Mouse (Mus musculus) hindbrain, embryonic 10.5 days (tissue): ENCODE measurements around the gene Cd82. TPM values are rescaled to one million over a fixed set of nuclear protein-coding genes. Genes with fewer than 3 reads are reported as not detected.

ENCODE experiments used
- DNase-seq: peaks from one replicate; pipeline ENCODE4 v3.0.0-alpha.2; 2017; ENCODE audit warnings: low spot score
- H3K27ac ChIP-seq: fragments of 300-500 bp; sonication (generic); 2 replicates; pipeline ENCODE4 v1.5.1; 2016; ENCODE audit warnings: mild to moderate bottlenecking, moderate library complexity
- H3K27me3 ChIP-seq: fragments of 300-500 bp; sonication (generic); 2 replicates; pipeline ENCODE4 v1.6.1; 2016; ENCODE audit warnings: mild to moderate bottlenecking; ENCODE audit not compliant: poor library complexity, insufficient read depth, severe bottlenecking
- H3K36me3 ChIP-seq: fragments of 300-500 bp; sonication (generic); 2 replicates; pipeline ENCODE4 v1.6.1; 2016; ENCODE audit warnings: mild to moderate bottlenecking, moderate library complexity
- H3K4me1 ChIP-seq: fragments of 300-500 bp; sonication (generic); replicated peaks from 2 replicates; pipeline ENCODE4 v1.6.1; 2016; ENCODE audit warnings: mild to moderate bottlenecking
- H3K4me3 ChIP-seq: fragments of 300-500 bp; sonication (generic); 2 replicates; pipeline ENCODE4 v1.5.1; 2016; ENCODE audit warnings: mild to moderate bottlenecking, moderate library complexity
- H3K9me3 ChIP-seq: fragments of 300-500 bp; sonication (generic); 2 replicates; pipeline ENCODE4 v1.6.1; 2016; ENCODE audit warnings: mild to moderate bottlenecking, moderate library complexity
- WGBS: fragments of 180-500 bp; shearing (Covaris S2); methylation state at CpG from one replicate; pipeline ENCODE4 v1.1.7; 2016; 5-methylcytosine and 5-hydroxymethylcytosine counted together
- polyA plus RNA-seq: library from polyadenylated mRNA; unstranded; fragments of >200 nt; fragmentation: Nextera tagmentation; extraction: Ambion mirVana; gene quantifications from 2 replicates; pipeline ENCODE4 v1.2.1, GENCODE M21; 2016

Cd82 gene
- polyA plus RNA-seq, 1 experiment from 2014 or later, result 10.3 TPM

DNA sequence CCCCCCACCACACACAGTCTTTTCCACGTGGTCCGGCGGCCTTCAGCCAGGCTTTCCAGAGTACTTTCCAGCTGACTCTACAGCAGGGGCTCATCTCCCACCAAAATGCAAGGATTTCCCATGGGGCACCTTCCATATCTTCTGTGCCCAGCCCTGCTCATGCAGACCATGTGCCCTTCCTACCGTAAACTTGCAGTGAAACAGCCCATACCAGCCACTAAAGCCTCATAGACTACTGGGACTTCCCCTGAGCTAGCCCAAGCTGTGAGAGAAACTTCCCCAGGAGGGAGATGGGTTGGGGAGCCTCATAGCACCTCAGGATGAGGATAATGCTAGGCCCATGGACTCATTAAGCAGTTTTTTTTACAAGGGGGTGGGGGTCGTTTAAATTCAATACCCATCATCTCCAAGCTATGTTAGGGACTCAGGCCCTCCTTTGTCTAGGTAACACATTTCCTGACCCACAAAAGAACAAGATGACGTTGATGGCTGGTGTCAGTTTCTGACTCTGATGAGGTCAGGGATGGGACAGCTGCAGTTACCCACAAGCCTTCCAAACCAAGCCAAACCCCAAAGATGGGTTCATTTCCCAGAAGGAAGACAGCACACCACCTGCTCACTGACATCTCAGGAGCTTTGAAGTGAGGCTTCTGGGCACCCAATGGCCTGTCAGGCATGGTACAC lies 2.0 kb downstream of the Cd82 start:
- peaks cover 61% of the 10 kb centered on the region for H3K27me3 ChIP-seq
- no peak overlapping the region for H3K27ac ChIP-seq
- no peak overlapping the region for H3K4me3 ChIP-seq
- WGBS, result 85% methylated on average over 6 of the region's 6 CpGs
- peaks cover 4% of the 10 kb centered on the region; the same call in 1 of the 2 replicates for H3K9me3 ChIP-seq
- no peak for DNase-seq
- peaks cover 46% of the 10 kb centered on the region for H3K4me1 ChIP-seq
- H3K36me3 ChIP-seq, result no peaks in the 10 kb centered on the region

GRCm38 (mm10) chr2:93459208-93459920 lies 3.6 kb downstream of the Cd82 start:
- no peak for DNase-seq
- peaks cover 56% of the 10 kb centered on the region for H3K27me3 ChIP-seq
- WGBS, result 76% methylated on average over 7 of the region's 7 CpGs

DNA sequence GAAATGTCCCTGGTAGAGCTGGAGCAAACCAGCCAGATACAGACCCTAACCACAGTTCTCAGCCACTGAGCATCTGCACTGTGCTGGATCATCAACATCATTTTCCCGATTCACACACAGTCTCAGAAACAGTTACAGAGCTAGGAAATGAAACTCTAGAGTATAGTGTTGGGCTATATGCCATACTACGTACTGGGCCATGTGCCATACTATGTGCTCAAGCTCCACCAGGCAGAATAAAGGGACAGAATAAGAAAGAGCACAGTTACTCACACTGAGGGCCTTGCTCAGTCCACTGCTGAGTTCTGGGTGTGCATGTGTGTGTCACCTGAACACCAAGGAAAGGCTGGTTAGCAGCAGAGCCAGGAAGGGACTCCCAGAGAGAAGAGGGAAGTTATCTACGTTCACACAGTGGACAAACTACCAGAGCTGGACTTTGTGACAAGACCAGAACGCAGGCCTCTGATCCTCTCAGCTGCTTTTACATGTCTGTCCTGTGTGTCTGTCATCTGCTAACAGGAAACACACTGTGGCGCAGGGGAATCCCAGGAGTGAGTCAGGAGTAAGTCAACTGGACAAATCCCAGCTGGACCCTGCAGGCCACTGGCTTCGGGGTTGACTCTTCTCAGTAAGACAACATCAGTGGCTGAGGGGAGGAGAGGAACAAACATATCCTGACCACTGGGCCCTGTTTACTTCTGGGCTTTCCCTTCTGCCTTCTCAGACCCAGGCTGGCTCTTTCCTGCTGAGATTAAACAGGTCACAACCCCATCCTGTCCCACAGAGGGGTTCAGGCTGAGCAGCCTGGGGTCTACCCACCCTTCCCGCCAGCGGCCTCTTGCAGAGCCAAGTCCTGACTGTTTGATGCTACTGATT lies 4.4 kb downstream of the Cd82 start:
- WGBS, result 69% methylated on average over 8 of the region's 8 CpGs
- Histone ChIP-seq H3K9me3 (peaks cover 4% of the 10 kb centered on the region; the same call in 1 of the 2 replicates), H3K27me3 (peaks cover 48% of the 10 kb centered on the region), H3K4me1 (peaks cover 53% of the 10 kb centered on the region), H3K27ac (no peak overlapping the region), H3K4me3 (no peak overlapping the region), H3K36me3 (no peaks in the 10 kb centered on the region)
- no peak for DNase-seq

More at GRCm38 (mm10) chr2:93459208-93459920, 3.6 kb downstream of the Cd82 start:
- Histone ChIP-seq H3K9me3 (peaks cover 4% of the 10 kb centered on the region; the same call in 1 of the 2 replicates), H3K27ac (no peak overlapping the region), H3K4me1 (peaks cover 52% of the 10 kb centered on the region), H3K36me3 (no peaks in the 10 kb centered on the region), H3K4me3 (no peak overlapping the region)

DNA sequence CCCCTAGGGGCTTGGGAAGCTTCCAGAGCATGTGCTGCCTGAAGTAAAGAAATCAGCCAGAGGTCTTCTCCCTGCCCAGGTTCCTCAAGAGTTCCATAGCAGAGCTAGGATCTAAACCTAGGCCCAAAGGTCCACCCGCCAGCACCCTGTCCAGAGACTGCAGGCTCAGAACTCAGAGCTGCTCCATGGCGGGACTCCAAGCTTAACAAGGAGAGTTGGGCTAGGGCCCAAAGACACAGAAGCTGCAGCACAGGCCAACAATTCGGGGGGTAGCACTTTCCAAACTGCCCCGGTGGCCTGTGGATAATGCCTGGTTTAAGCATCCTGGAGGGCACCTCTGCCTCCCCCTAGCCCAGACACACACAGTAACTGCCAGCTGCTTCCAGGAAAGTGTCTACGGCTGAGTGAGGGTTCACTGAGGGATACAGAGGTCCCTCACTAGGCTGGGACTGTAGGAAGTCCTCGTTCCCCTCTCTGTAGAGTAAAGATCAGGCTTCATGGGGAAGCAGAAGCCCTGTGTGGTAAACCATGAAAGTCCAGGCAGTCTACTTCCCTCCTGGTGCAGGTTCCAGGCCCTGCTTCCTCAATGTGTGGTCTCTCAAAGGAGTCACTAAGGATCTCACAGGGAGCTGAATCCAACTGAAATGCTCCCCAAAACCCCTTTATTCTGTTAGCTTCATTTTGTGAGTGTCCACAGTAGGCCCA lies 5.4 kb downstream of the Cd82 start:
- H3K4me1 ChIP-seq, result peaks cover 48% of the 10 kb centered on the region
- 85% methylated on average over 6 of the region's 6 CpGs for WGBS
- H3K36me3 ChIP-seq, result no peaks in the 10 kb centered on the region
- H3K27me3 ChIP-seq, result peaks cover 38% of the 10 kb centered on the region
- H3K9me3 ChIP-seq, result peaks cover 4% of the 10 kb centered on the region; the same call in 1 of the 2 replicates
- H3K27ac ChIP-seq, result 0 out of 2 replicates have a peak overlapping the region, but pooled peaks have one; percentile 8
- H3K4me3 ChIP-seq, result no peak overlapping the region
- no peak for DNase-seq

DNA sequence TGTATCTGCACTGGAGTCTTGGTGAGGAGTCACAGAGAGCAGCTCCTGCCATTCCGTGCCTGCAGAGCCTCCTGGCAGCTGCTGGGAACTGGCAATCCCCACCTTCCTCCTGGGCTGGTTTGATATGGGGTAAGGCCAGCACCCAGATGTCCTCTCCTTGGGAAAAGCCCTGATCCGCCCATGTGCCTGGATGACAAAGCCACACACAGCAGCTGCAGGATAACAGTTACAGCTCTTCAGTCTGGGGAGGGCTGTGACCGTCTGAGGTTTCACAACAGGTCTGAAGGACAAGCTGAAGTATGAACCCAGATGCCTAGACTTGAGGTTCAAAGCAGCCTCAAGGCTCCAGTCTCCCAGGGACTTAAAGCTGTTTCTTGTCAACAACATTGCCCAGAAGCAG lies 6.8 kb downstream of the Cd82 start:
- Histone ChIP-seq H3K27ac (no peak overlapping the region), H3K4me3 (no peak overlapping the region), H3K4me1 (peaks cover 45% of the 10 kb centered on the region), H3K9me3 (peaks cover 4% of the 10 kb centered on the region; the same call in 1 of the 2 replicates), H3K27me3 (peaks cover 24% of the 10 kb centered on the region), H3K36me3 (no peaks in the 10 kb centered on the region)
- no peak for DNase-seq
- 68% methylated on average over 3 of the region's 3 CpGs for WGBS

GRCm38 (mm10) chr2:93454817-93455591 lies 7.9 kb downstream of the Cd82 start:
- peaks cover 12% of the 10 kb centered on the region for H3K27me3 ChIP-seq
- no peaks in the 10 kb centered on the region for H3K9me3 ChIP-seq
- H3K27ac ChIP-seq, result no peak overlapping the region
- no peak overlapping the region for H3K4me3 ChIP-seq
- 88% methylated on average over 3 of the region's 3 CpGs for WGBS
- no peak for DNase-seq
- H3K36me3 ChIP-seq, result no peaks in the 10 kb centered on the region
- H3K4me1 ChIP-seq, result peaks cover 53% of the 10 kb centered on the region

GRCm38 (mm10) chr2:93454334-93454733 lies 8.6 kb downstream of the Cd82 start:
- Histone ChIP-seq H3K4me1 (peaks cover 57% of the 10 kb centered on the region), H3K4me3 (no peak overlapping the region), H3K36me3 (no peaks in the 10 kb centered on the region), H3K27ac (no peak overlapping the region), H3K27me3 (peaks cover 6% of the 10 kb centered on the region), H3K9me3 (no peaks in the 10 kb centered on the region)
- DNase-seq, result no peak
- WGBS, result 76% methylated on average over 10 of the region's 10 CpGs

DNA sequence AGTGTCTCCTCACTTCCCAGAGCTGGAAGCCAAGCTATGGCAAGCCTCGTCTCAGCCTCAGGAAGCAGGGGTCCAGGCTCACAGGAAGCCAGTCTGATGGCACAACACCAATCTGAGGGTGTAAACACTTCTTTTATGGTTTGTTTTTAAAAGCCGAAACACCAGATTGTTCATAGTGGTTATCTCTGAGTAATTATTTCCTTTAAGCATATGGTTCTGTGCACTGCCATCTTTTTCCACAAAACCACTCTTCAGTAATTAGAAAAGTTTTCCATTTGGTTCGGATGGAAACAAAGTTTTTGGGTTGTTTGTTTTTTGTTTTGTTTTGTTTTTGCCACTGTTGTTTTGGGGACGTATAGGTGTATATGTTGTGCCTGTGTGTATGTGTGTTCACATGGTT lies 9.9 kb downstream of the Cd82 start:
- WGBS, result 85% methylated on average over 4 of the region's 4 CpGs
- H3K36me3 ChIP-seq, result no peaks in the 10 kb centered on the region
- peaks cover 6% of the 10 kb centered on the region; the same call in 1 of the 2 replicates for H3K27me3 ChIP-seq
- H3K4me1 ChIP-seq, result peaks cover 56% of the 10 kb centered on the region
- no peak for DNase-seq
- no peaks in the 10 kb centered on the region for H3K9me3 ChIP-seq
- no peak overlapping the region for H3K4me3 ChIP-seq
- no peak overlapping the region for H3K27ac ChIP-seq

DNA sequence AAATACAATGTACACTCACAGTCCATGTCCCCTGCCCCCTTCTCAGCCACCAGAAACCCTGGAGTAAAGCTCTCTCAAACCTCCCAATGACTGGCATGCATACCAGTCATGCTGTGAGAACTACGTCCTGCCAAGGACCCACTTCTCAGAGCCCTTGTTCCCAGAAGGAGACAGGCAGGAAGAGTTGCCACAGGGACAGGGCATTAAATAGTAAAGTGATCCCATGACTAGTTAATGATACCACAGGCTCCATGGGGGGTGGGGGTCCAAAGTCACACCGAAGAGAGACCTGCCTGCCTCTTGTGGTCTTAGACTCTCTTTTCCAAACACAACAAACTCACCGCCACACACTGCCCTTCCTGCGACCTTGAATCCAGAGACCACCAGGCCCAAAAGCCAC lies 10.4 kb downstream of the Cd82 start:
- Histone ChIP-seq H3K4me1 (peaks cover 59% of the 10 kb centered on the region), H3K4me3 (no peak overlapping the region), H3K27ac (no peak overlapping the region), H3K9me3 (no peaks in the 10 kb centered on the region), H3K36me3 (no peaks in the 10 kb centered on the region), H3K27me3 (peaks cover 6% of the 10 kb centered on the region; the same call in 1 of the 2 replicates)
- DNase-seq, result no peak
- WGBS, result 79% methylated on average over 4 of the region's 4 CpGs

DNA sequence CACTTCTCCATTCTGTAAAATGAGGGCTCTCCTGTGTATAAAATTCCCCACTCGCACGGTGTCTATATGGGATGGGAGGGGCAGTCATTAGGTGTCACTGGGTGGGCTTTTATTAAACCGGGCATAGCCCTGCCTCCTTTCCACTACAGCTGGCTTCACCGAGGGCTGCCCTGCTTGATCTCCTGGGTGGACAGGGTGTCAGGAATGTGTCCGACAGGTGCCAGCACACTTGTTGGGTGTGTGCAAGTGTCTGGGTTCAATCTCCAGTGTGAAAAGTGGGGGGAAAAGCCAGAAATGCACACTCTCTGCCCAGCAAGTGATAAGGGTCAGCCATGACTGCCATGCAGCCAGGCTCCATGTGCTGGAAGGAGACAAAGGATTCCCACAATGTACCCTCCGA lies 10.9 kb downstream of the Cd82 start:
- H3K4me1 ChIP-seq, result peaks cover 59% of the 10 kb centered on the region
- WGBS, result 77% methylated on average over 6 of the region's 6 CpGs
- DNase-seq, result no peak
- 0 out of 2 replicates have a peak overlapping the region, but pooled peaks have one; percentile 53 for H3K27ac ChIP-seq
- H3K36me3 ChIP-seq, result no peaks in the 10 kb centered on the region
- no peaks in the 10 kb centered on the region for H3K9me3 ChIP-seq
- H3K4me3 ChIP-seq, result no peak overlapping the region
- H3K27me3 ChIP-seq, result peaks cover 6% of the 10 kb centered on the region; the same call in 1 of the 2 replicates

GRCm38 (mm10) chr2:93451219-93451938 lies 11.6 kb downstream of the Cd82 start:
- no peaks in the 10 kb centered on the region for H3K9me3 ChIP-seq
- H3K27me3 ChIP-seq, result peaks cover 6% of the 10 kb centered on the region; the same call in 1 of the 2 replicates
- H3K4me1 ChIP-seq, result peaks cover 60% of the 10 kb centered on the region
- peak; percentile 33 for DNase-seq
- H3K36me3 ChIP-seq, result no peaks in the 10 kb centered on the region
- H3K4me3 ChIP-seq, result no peak overlapping the region
- peak overlapping the region; percentile 53; the same call in 1 of the 2 replicates for H3K27ac ChIP-seq
- WGBS, result 55% methylated on average over 6 of the region's 6 CpGs
